14 mouse cellular contexts compared by ENCODE assay signal in the genomic region with DNA sequence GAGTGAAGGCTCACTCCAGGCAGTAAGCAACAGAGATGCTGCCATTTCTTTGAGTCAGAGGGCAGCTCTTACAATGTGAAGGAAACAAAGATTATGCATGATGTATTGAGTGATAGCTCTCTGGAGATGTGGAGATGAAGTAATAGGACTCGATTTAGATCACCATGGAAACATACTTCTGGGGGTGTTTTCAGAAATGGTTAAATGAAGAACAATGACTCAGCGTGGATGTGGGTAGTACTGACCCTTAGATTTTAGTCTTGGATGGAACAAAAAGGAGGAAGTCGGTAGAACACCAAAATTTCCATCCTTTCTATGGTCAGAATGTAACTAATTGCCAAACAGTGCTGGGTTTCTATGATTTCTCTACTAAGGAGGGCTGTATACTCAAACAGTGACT.
"Had no signal": no experiment of that assay in that cellular context is flagged by ENCODE, and none has a peak within 500 bp of the region (broad histone marks: within the 10 kb centered on the region; RNA-seq: fewer than 3 reads in every experiment).

No protein-coding gene starts in this region.

- H3K4me2 ChIP-seq: limb, embryonic 15.5 days; liver, embryonic 12.5 days; lung, embryonic 14.5 days; midbrain, embryonic 12.5 days; neural tube, embryonic 13.5 days had no signal

- H3K4me3 ChIP-seq: layer of hippocampus, adult 2 months; limb, embryonic 15.5 days; liver, embryonic 12.5 days; megakaryocyte, embryonic 14.5 days; midbrain, embryonic 12.5 days; neural tube, embryonic 13.5 days had no signal

- H3K36me3 ChIP-seq: limb, embryonic 15.5 days; liver, embryonic 12.5 days; midbrain, embryonic 12.5 days; neural tube, embryonic 13.5 days had no signal

- H3K27me3 ChIP-seq: limb, embryonic 15.5 days; liver, embryonic 12.5 days; megakaryocyte, embryonic 14.5 days; midbrain, embryonic 12.5 days; neural tube, embryonic 13.5 days had no signal

- H3K4me1 ChIP-seq: limb, embryonic 15.5 days; liver, embryonic 12.5 days; megakaryocyte, embryonic 14.5 days; midbrain, embryonic 12.5 days; neural tube, embryonic 13.5 days had no signal

- DNase-seq: kidney, adult 18-20 months; kidney, postnatal 10 days; kidney, postnatal 4 days; lung, embryonic 14.5 days; lung, postnatal 10 days; retina, postnatal 1 day; thymus, postnatal 4 days had no signal

- H3K9ac ChIP-seq: limb, embryonic 15.5 days; liver, embryonic 12.5 days; lung, embryonic 14.5 days; midbrain, embryonic 12.5 days; neural tube, embryonic 13.5 days had no signal

- H3K27ac ChIP-seq: layer of hippocampus, adult 2 months; limb, embryonic 15.5 days; liver, embryonic 12.5 days; macrophage; midbrain, embryonic 12.5 days; neural tube, embryonic 13.5 days had no signal

- H3K9me3 ChIP-seq: limb, embryonic 15.5 days; liver, embryonic 12.5 days; megakaryocyte, embryonic 14.5 days; midbrain, embryonic 12.5 days; neural tube, embryonic 13.5 days had no signal
